Mouse (Mus musculus) ES-Bruce4 (cell line): ENCODE results near the gene Zfp651.

Experiments
- CTCF ChIP-seq: IDR thresholded peaks from one replicate; pipeline ENCODE4 v1.8.1; 2011; ENCODE audit warnings: low read depth, low read length
- EP300 ChIP-seq: IDR thresholded peaks from 2 replicates; pipeline ENCODE4 v1.6.1; 2011; ENCODE audit warnings: low read depth, low read length; ENCODE audit not compliant: insufficient read depth
- POLR2A ChIP-seq: IDR thresholded peaks from one replicate; pipeline ENCODE4 v1.8.1; 2011; ENCODE audit warnings: low read length; ENCODE audit not compliant: insufficient read depth

DNA sequence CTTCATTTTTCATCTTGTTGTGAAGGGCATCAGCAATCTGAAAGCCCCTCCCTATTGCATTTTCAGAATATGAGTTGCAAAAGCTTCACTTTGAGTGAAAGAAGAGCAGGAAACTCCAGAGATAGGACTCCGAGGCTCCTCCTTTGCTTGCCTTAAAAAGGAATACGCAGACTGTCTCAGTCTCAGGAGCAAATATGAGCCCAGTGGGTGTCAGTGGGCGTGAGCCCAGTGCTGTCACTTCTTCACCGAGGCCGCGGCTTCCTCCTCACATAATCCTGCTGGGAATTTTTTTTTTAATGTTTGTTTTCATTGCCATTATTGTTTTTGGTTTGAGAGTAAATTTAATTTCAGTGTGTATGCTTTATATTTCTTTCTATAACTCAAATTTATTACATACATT lies 18.6 kb upstream of the Zfp651 start:
- TF ChIP-seq CTCF (no peak), POLR2A (no peak), EP300 (no peak)
